Mouse (Mus musculus) ES-CJ7 (cell line): Measurements from ENCODE around the gene Nhlh2.
A peak's percentile ranks its signal among the peaks of the same experiment; 100 is the strongest.

Experiments used
- DNase-seq: peaks from one replicate; pipeline ENCODE4 v3.0.0; 2011; ENCODE audit warnings: low read depth, low spot score

The Nhlh2 gene

GRCm38 (mm10) chr3:102009926-102010381 lies at the start of gene Nhlh2:
TSS of gene Nhlh2 (plus strand) at chr3:102010076.
- no peak for DNase-seq

- DNase-seq = no peak
These were observed 48.6 kb upstream of the Nhlh2 start for GRCm38 (mm10) chr3:101961146-101961835.

- DNase-seq = no peak
These were observed 46.4 kb upstream of the Nhlh2 start for GRCm38 (mm10) chr3:101963501-101963900.

DNA sequence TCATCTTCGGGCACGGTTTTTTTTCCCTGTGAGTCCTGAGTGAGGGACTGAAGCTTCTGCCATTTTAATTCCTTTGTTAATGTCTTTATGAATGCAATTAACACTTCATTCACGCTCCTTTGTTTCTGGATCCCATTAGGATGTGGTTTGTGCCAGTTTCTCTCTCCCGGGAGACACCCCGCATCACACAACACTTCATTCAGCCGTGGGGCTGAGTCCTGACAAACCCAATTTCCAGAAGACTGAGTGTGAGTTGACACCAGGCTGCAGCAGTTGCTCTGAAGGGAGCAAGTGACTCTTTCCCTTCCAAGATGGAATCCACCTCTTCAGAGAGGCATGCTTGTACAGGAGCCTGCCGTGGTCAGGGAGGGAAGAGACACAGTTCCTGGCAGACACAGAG lies 45.5 kb upstream of the Nhlh2 start:
- DNase-seq = no peak

DNA sequence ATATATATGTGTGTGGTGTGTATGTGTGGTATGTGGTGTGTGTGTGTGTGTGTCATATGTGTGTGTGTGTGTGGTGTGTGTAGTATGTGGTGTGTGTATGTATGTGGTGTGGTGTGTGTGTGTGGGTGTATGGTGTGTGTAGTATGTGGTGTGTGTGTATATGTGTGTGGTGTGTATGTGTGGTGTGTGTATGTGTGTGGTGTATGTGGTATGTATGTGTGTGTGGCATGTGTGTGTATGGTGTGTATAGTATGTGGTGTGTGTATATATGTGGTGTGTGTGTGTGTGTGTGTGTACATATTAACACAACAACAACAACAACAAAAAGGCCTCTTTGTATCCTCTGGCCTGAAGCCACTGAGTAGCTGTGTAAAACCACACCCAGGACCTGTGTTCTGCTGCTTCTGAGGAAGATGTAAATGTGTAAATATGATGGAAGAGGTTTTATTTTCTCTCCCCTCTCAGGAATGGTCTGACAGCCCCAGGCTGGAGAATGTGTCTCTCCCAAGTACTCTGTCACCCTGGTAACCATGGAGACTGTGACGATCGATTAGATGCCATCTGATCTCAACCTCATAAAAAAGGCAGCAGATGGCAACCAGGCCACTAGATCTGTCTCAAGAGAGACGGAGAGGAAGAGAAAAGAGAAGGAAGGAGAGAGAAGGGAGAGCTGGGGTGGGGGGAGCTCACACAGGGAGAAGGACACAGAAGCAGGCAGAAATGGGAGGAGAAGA lies 42.9 kb upstream of the Nhlh2 start:
- no peak for DNase-seq

DNA sequence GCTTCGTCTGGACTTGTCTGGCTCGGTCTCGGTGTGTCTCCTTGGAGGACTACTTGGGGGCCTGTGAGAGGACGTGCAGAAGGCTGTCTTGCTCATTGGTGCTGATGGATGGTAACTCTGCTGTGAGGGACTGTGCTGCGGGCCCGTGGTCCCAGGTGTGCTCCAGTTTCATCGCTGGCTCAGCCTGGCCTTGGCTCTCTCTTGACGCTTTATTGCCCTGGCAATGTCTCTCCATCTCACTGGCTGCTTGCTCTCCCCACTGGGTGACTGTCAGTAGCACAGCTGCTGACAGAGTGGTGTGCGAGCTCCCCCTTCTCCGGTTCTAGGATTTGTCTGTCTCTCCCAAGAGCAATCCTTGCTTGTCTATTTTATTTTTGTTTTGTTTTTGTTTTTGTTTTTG lies 34.5 kb upstream of the Nhlh2 start:
- no peak for DNase-seq

DNA sequence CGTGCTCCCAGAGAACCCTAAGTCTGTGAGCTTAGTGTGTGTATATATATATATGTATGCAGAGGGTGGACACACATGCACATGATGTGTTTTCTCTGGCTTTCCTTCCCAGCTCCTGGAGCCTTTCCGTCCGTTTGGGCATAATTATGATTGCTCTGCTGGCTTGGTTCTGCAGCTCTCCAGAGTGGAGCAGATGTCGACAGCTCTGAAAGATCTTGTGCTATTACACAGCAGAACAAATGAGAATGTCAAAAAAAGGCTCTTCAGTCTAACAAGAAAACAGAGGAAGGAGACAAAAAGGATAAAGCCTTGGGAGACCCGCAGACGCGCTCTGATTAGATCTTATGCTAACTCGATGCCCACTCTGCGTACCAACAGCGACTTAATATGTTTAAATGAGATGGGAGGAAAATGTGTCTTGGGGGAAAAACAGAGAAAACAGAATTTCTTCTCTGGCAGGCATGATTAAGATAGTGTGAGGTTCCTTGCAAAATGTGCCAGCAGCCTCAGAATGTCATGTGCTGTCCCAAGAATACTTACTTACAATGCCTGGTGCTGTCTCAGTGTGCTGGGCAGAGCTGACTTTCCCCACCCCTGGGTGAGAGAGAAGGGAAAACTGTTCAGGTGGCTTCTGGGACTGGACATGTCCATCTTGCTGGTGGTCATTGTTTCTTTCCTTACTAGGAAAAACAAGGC lies 31.4 kb upstream of the Nhlh2 start:
- DNase-seq = no peak

- no peak for DNase-seq
These were observed 26.0 kb upstream of the Nhlh2 start for GRCm38 (mm10) chr3:101983917-101984316.

DNA sequence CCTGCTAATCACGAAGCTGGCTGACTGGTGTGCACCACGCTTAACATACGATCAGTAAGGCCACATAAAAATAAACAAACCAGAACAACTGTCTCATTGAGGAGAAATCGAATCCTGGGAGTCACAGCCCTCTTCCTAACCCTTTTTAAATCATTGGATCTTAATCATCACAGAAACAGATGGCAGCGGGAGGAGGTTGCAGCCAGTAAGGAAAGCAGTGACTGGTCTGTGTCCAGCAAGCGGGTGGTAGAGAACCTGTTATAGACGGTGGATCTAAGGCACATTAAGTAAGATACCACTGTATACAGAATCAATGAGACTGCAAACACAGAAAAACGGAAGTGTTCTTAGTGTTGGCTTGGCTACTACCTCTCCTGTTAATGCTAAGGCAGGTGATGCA lies 24.2 kb upstream of the Nhlh2 start:
- no peak for DNase-seq

- no peak for DNase-seq
These were observed 19.7 kb upstream of the Nhlh2 start for GRCm38 (mm10) chr3:101990136-101990535.

GRCm38 (mm10) chr3:101990995-101991516 lies 18.8 kb upstream of the Nhlh2 start:
- DNase-seq = no peak

DNA sequence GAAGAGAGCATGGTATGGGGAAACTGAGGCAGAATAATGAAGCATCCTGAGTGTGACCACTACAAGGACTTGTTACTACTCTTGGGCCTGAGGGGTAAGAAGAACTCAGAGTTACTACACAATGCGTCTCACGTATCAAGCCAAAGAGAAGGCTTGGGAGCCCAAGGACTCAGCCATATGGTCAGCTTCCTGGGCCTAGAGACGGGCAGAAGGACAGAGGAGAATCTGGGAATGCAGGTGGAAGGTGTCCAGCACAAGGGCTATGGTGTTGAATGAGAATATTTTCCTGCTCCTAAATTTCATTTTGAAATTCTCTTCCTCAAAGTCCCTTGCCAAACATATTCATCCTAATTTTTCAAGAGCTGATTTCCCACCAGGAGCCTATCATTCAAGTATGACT lies 12.0 kb upstream of the Nhlh2 start:
- no peak for DNase-seq

DNA sequence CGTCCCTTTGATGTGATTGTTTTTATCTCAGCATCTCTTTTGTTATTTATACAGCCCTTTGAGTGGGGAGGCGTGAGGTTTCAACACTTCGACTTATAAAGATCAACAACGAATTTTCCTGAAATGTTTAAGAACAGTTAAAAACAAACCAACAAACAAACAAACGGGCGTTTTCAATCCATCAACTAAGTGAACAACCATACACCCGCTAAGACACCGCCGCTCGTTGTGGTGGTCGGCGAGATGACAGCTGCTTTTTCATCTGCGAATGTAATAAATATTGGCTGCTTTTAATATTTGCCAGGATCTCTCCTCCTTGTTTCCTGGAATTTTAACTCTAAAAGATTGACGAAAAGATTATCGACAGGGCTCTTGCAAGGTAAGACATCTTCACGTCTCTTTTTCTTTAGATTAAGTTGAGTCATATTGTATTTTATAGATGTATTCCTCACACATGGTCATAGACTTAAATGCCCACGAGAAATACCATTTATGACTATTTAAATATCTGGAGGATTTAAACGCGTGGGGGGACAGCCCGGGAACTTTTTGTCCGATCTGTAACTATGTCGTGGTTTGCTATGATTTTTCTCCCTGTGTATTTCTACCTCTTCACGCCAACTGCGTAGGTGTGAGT lies 923 bp downstream of the Nhlh2 start:
- no peak for DNase-seq

GRCm38 (mm10) chr3:102011318-102012075 lies 1.6 kb downstream of the Nhlh2 start:
- peak; percentile 45 for DNase-seq

- no peak for DNase-seq
These were observed 2.3 kb downstream of the Nhlh2 start for GRCm38 (mm10) chr3:102012076-102012610.

DNA sequence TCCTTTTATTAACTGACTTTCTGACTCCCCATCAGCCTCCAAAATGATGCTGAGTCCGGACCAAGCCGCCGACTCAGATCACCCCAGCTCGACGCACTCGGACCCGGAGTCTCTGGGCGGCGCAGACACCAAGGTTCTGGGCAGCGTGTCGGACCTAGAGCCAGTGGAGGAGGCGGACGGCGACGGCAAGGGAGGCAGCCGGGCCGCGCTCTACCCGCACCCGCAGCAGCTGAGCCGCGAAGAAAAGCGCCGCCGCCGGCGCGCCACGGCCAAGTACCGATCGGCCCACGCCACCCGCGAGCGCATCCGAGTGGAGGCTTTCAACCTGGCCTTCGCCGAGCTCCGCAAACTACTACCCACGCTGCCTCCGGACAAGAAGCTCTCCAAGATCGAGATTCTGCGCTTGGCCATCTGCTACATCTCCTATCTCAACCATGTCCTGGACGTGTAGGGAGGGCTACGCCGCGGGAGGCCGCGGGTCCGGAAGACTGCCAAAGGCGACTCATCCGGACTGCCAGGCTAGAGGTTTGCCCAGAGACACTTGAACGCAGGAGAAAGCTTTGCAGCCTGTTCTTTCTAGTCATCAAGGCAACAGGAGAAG lies 2.8 kb downstream of the Nhlh2 start:
- peak; percentile 36 for DNase-seq

GRCm38 (mm10) chr3:102020604-102021003 lies 10.7 kb downstream of the Nhlh2 start:
- peak; percentile 44 for DNase-seq

DNA sequence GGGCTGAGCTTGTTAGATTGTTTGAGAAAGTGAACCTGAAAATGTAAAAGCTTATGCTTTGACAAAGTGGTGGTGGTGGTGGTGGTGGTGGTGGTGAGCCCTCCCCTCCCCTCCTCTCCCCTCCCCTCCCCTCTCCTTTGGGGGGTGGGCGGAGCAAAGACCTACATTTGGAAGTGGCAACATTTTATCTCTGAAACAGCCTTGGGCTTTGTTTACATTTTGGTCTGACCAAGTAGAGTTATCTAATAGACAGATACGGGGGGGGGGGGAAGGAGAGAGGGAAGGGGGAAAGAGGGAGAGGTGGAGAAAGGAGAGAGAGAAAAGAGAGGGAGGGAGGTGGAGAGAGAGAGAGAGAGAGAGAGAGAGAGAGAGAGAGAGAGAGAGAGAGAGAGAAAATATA lies 12.8 kb downstream of the Nhlh2 start:
- DNase-seq = no peak

GRCm38 (mm10) chr3:102023337-102023736 lies 13.5 kb downstream of the Nhlh2 start:
- no peak for DNase-seq

DNA sequence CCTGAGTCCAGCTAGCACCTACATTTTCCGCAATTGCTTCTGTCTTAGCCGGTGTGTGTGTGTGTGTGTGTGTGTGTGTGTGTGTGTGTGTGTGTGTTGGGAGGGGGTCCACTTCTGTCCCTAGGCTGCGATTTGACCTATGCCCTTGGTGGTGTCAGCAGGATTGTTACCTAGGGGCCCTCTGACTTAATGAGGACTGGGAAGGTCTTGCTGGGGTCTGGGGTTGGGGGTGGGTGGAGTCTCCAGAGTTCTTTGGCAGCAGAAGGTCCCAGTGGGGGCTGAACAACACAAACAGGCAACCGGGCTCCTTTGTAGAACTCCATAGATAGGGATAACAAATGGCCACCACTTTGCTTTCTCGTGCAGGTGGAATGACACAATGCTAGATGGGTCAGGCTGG lies 14.0 kb downstream of the Nhlh2 start:
- no peak for DNase-seq
